Mouse (Mus musculus): ENCODE measurements around the gene Kl.

DNA sequence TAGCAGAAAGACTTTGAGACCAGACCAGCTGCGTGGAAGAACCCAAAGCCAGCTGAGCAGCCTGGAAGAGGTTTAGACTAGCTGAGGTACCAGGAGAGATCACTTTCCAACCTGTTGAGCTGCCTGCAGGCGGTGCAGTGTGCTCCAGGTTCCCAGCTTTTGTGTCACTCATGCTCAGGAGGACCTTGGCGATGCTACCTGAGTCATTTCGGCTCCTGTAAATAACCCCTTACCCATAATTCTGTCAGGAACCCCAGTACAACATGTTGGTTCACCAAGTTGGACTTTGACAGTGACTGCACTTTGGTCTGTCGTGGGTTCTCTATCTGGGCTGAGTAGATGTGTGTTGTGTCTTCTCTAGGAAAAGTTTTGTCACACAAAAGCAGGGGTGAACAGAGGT is 66.0 kb downstream of the Kl start:
- no peak for TF ChIP-seq FLI1 (IDR thresholded peaks at IDR 0.05; ENCODE audit: low read length)
- no peak for TF ChIP-seq GATA1 (IDR thresholded peaks at IDR 0.05; ENCODE audit: borderline replicate concordance, low read length)

All from megakaryocyte, embryonic 14.5 days (primary cell).